Mouse (Mus musculus) limb, embryonic 14.5 days (tissue): ENCODE measurements at regions not wholly inside any gene's neighbourhood (a gene's known extent, or its start where the extent isn't known, plus 50 kb on each side); places are given as distances from the start of the nearest gene placed in this dataset.

Experiments
- ATAC-seq: fragments of 200-750 bp; cut with Nextera tagmentation; 2 replicates; pipeline ENCODE4 v1.8.0; 2017; ENCODE audit warnings: low read depth, moderate number of reproducible peaks, moderate TSS enrichment; ENCODE audit not compliant: low FRiP score
- DNase-seq: peaks from one replicate; pipeline ENCODE4 v3.0.0-alpha.2; 2015; ENCODE audit warnings: low spot score
- H3K27ac ChIP-seq: fragments of 300-500 bp; sonication (generic); replicated peaks from 2 replicates; pipeline ENCODE4 v1.5.1; 2014; ENCODE audit warnings: low read depth, mild to moderate bottlenecking, low read length, moderate library complexity, mixed read lengths
- H3K27me3 ChIP-seq: fragments of 300-500 bp; sonication (generic); 2 replicates; pipeline ENCODE4 v1.6.1; 2014; ENCODE audit warnings: low read length, mixed read lengths; ENCODE audit not compliant: control insufficient read depth, insufficient read depth
- H3K36me3 ChIP-seq: fragments of 300-500 bp; sonication (generic); 2 replicates; pipeline ENCODE4 v1.6.1; 2014; ENCODE audit warnings: mild to moderate bottlenecking, low read length, moderate library complexity, mixed read lengths; ENCODE audit not compliant: control insufficient read depth, insufficient read depth
- H3K4me1 ChIP-seq: fragments of 300-500 bp; sonication (generic); 2 replicates; pipeline ENCODE4 v1.6.1; 2014; ENCODE audit warnings: antibody characterized with exemption, low read length, mixed read lengths; ENCODE audit not compliant: control insufficient read depth, insufficient read depth
- H3K4me2 ChIP-seq: fragments of 300-500 bp; sonication (generic); replicated peaks from 2 replicates; pipeline ENCODE4 v1.6.1; 2014; ENCODE audit warnings: low read depth, mild to moderate bottlenecking, low read length, moderate library complexity; ENCODE audit not compliant: severe bottlenecking
- H3K4me3 ChIP-seq: fragments of 300-500 bp; sonication (generic); replicated peaks from 2 replicates; pipeline ENCODE4 v1.5.1; 2014; ENCODE audit warnings: low read length
- H3K9ac ChIP-seq: fragments of 300-500 bp; sonication (generic); 2 replicates; pipeline ENCODE4 v1.6.1; 2014; ENCODE audit warnings: mild to moderate bottlenecking, low read depth, low read length, moderate library complexity; ENCODE audit not compliant: severe bottlenecking
- H3K9me3 ChIP-seq: fragments of 300-500 bp; sonication (generic); 2 replicates; pipeline ENCODE4 v1.6.1; 2016; ENCODE audit warnings: low read length; ENCODE audit not compliant: control insufficient read depth
- POLR2A ChIP-seq: fragments of 200-500 bp; IDR thresholded peaks from 2 replicates; pipeline ENCODE4 v1.8.0; 2012; ENCODE audit warnings: inconsistent platforms, mild to moderate bottlenecking, moderate library complexity, borderline replicate concordance; ENCODE audit not compliant: insufficient read depth, insufficient read length; ENCODE audit errors: extremely low read depth
- WGBS: fragments of 180-500 bp; shearing (Covaris S2); extraction: QIAGEN DNeasy Blood & Tissue Kit; methylation state at CpG from one replicate; pipeline ENCODE4 v1.1.7; 2014; 5-methylcytosine and 5-hydroxymethylcytosine counted together

- Histone ChIP-seq H3K4me1 (peaks cover 7% of the 10 kb centered on the region), H3K9me3 (no peaks in the 10 kb centered on the region), H3K4me2 (no peak overlapping the region), H3K27ac (no peak overlapping the region), H3K36me3 (no peaks in the 10 kb centered on the region), H3K4me3 (no peak overlapping the region), H3K9ac (no peak overlapping the region), H3K27me3 (no peaks in the 10 kb centered on the region)
- ATAC-seq, result no peak
- TF ChIP-seq POLR2A, result no peak
- WGBS, result 75% methylated on average over 4 of the region's 4 CpGs
- DNase-seq, result peak; percentile 47
Observed at GRCm38 (mm10) chr7:111189731-111190130, 106.9 kb upstream of the Eif4g2 start.

- 78% methylated on average over 7 of the region's 7 CpGs for WGBS
- no peak for DNase-seq
- no peak for TF ChIP-seq POLR2A
- Histone ChIP-seq H3K4me1 (peaks cover 15% of the 10 kb centered on the region), H3K9ac (no peak overlapping the region), H3K4me2 (no peak overlapping the region), H3K9me3 (no peaks in the 10 kb centered on the region), H3K27ac (no peak overlapping the region), H3K27me3 (no peaks in the 10 kb centered on the region), H3K36me3 (no peaks in the 10 kb centered on the region), H3K4me3 (no peak overlapping the region)
- no peak for ATAC-seq
Observed at GRCm38 (mm10) chr7:111185954-111186353, 103.1 kb upstream of the Eif4g2 start.

GRCm38 (mm10) chr7:111183512-111183911, 100.7 kb upstream of the Eif4g2 start:
- H3K9me3 ChIP-seq, result no peaks in the 10 kb centered on the region
- peaks cover 22% of the 10 kb centered on the region for H3K4me1 ChIP-seq
- ATAC-seq (no peak), DNase-seq (no peak)
- WGBS, result 70% methylated on average over 3 of the region's 3 CpGs
- H3K27me3 ChIP-seq, result no peaks in the 10 kb centered on the region
- no peak overlapping the region for H3K4me2 ChIP-seq
- no peak overlapping the region for H3K27ac ChIP-seq
- no peak for TF ChIP-seq POLR2A
- no peaks in the 10 kb centered on the region for H3K36me3 ChIP-seq
- H3K4me3 ChIP-seq, result no peak overlapping the region
- no peak overlapping the region for H3K9ac ChIP-seq

GRCm38 (mm10) chr7:111182319-111182718, 99.5 kb upstream of the Eif4g2 start:
- DNase-seq, result peak; percentile 84
- Histone ChIP-seq H3K27ac (no peak overlapping the region), H3K9me3 (no peaks in the 10 kb centered on the region), H3K4me2 (no peak overlapping the region), H3K9ac (no peak overlapping the region), H3K36me3 (no peaks in the 10 kb centered on the region), H3K4me1 (peaks cover 22% of the 10 kb centered on the region), H3K4me3 (no peak overlapping the region), H3K27me3 (no peaks in the 10 kb centered on the region)
- no peak for TF ChIP-seq POLR2A
- peak; percentile 70 for ATAC-seq
- WGBS, result 60% methylated on average over 3 of the region's 3 CpGs

GRCm38 (mm10) chr7:111179401-111180271, 96.8 kb upstream of the Eif4g2 start:
- no peaks in the 10 kb centered on the region for H3K36me3 ChIP-seq
- no peaks in the 10 kb centered on the region for H3K9me3 ChIP-seq
- H3K27ac ChIP-seq, result no peak overlapping the region
- no peak overlapping the region for H3K9ac ChIP-seq
- 52% methylated on average over 7 of the region's 7 CpGs for whole genome bisulfite sequencing
- TF ChIP-seq POLR2A, result no peak
- H3K4me2 ChIP-seq, result no peak overlapping the region
- H3K27me3 ChIP-seq, result no peaks in the 10 kb centered on the region
- ATAC-seq (peak; percentile 32; the same call in 1 of the 2 replicates), DNase-seq (peak; percentile 45)
- peaks cover 18% of the 10 kb centered on the region for H3K4me1 ChIP-seq
- H3K4me3 ChIP-seq, result no peak overlapping the region
